Mouse (Mus musculus) kidney, embryonic 15.5 days (tissue): ENCODE results near the gene Myo18b. TPM values are rescaled to one million over a fixed set of nuclear protein-coding genes. Genes with fewer than 3 reads are reported as not detected.

Experiments used
- ATAC-seq: fragments of 200-750 bp; cut with Nextera tagmentation; replicated peaks from 2 replicates; pipeline ENCODE4 v1.8.0; 2017; ENCODE audit warnings: moderate TSS enrichment; ENCODE audit not compliant: low FRiP score
- H3K27ac ChIP-seq: fragments of 300-500 bp; sonication (generic); 2 replicates; pipeline ENCODE4 v1.5.1; 2015; ENCODE audit warnings: mild to moderate bottlenecking, inconsistent platforms
- H3K27me3 ChIP-seq: fragments of 300-500 bp; sonication (generic); 2 replicates; pipeline ENCODE4 v1.6.1; 2015; ENCODE audit warnings: inconsistent platforms
- H3K36me3 ChIP-seq: fragments of 300-500 bp; sonication (generic); 2 replicates; pipeline ENCODE4 v1.6.1; 2015; ENCODE audit warnings: inconsistent platforms
- H3K4me1 ChIP-seq: fragments of 300-500 bp; sonication (generic); 2 replicates; pipeline ENCODE4 v1.6.1; 2015; ENCODE audit warnings: inconsistent platforms
- H3K4me2 ChIP-seq: fragments of 300-500 bp; sonication (generic); 2 replicates; pipeline ENCODE4 v1.6.1; 2015; ENCODE audit warnings: moderate library complexity, mild to moderate bottlenecking, inconsistent platforms
- H3K4me3 ChIP-seq: fragments of 300-500 bp; sonication (generic); replicated peaks from 2 replicates; pipeline ENCODE4 v1.5.1; 2015; ENCODE audit warnings: mild to moderate bottlenecking, inconsistent platforms
- H3K9ac ChIP-seq: fragments of 300-500 bp; sonication (generic); 2 replicates; pipeline ENCODE4 v1.6.1; 2015; ENCODE audit warnings: mild to moderate bottlenecking, inconsistent platforms
- H3K9me3 ChIP-seq: fragments of 300-500 bp; sonication (generic); replicated peaks from 2 replicates; pipeline ENCODE4 v1.6.1; 2016; ENCODE audit warnings: inconsistent platforms
- WGBS: fragments of 180-500 bp; shearing (Covaris S2); methylation state at CpG from one replicate; pipeline ENCODE4 v1.1.7; 2015; ENCODE audit warnings: mixed read lengths; 5-methylcytosine and 5-hydroxymethylcytosine counted together
- polyA plus RNA-seq: library from polyadenylated mRNA; unstranded; fragments of >200 nt; fragmentation: Nextera tagmentation; extraction: Ambion mirVana; gene quantifications from 2 replicates; pipeline ENCODE4 v1.2.1, GENCODE M21; 2015

Myo18b gene
- polyA plus RNA-seq, 1 experiment from 2014 or later: 0.22 TPM

DNA sequence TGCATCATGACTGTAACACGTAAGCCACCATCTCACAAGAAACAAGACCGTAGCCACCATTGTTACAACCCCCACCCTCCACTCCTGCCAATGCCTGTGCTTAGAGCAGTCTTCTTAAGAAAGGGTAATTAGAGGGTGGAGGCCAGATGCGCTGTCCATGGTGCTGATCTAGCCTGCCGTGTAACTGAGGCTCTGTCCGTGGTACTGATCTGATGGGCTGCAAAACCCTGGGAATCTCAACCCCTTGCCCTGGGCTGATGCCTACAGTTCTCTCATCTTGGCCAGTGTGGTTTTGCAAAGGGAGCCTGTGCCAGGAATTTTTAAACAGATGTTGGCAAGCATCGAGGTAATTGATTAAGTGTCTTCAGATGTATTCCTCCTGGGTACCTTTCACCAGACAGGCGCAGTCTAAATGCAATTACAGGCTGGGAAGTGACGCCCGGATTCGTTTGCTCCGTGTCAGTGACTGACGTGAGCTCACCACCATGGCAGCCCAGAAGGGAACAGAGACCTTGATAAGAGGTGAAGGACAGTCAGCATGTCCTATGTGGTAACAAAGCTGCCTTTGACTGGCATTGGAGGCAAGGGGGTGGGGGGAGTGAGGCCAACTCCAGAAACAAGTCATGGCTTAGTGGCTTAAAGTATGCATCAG is 177.4 kb downstream of the Myo18b start:
- Histone ChIP-seq H3K4me3 (no peak overlapping the region), H3K36me3 (no peaks in the 10 kb centered on the region), H3K27me3 (no peaks in the 10 kb centered on the region), H3K27ac (no peak overlapping the region), H3K9ac (no peak overlapping the region), H3K9me3 (no peaks in the 10 kb centered on the region), H3K4me1 (no peaks in the 10 kb centered on the region), H3K4me2 (no peak overlapping the region)
- ATAC-seq: no peak
- WGBS: 46% methylated on average over 12 of the region's 12 CpGs

DNA sequence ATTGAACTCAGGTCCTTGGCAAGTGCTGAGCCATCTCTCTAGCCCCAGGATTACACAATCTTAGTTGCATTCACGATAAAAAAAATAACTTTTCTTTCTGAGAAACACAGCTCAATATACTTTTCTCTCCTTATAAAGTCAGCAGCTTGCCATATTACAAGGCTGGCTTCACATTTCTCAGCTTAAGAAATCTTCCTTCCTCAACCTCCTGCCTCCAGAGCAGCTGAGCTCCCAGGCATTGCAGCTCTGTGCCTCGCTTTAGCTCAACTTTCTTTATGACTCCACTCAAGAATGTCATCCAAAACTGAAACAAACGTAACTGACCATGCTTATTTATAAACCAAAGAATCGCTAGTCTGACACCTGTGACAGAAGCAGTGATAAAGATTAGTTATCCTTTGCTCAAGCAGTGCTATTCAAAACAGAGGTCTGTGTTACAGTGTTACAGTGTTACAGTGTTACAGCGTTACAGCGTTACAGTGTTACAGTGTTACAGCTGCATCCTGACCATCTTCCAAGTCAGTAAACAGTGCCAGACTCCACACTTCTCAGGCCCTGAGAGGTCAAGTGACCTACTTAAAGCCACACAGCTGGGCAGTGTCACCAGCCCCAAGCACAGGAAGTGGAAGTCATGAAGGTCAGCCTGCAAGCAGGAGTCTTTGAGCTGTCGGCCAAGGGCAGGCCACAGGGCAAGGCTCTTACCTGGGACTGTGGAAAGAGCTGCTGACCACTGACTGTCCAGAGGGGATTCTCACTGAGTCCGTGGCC is 181.3 kb downstream of the Myo18b start:
- no peaks in the 10 kb centered on the region for H3K4me1 ChIP-seq
- no peaks in the 10 kb centered on the region for H3K27me3 ChIP-seq
- no peak for ATAC-seq
- 31% methylated on average over 8 of the region's 8 CpGs for WGBS
- no peaks in the 10 kb centered on the region for H3K36me3 ChIP-seq
- no peak overlapping the region for H3K9ac ChIP-seq
- H3K4me3 ChIP-seq: no peak overlapping the region
- no peak overlapping the region for H3K4me2 ChIP-seq
- H3K27ac ChIP-seq: no peak overlapping the region
- H3K9me3 ChIP-seq: no peaks in the 10 kb centered on the region

DNA sequence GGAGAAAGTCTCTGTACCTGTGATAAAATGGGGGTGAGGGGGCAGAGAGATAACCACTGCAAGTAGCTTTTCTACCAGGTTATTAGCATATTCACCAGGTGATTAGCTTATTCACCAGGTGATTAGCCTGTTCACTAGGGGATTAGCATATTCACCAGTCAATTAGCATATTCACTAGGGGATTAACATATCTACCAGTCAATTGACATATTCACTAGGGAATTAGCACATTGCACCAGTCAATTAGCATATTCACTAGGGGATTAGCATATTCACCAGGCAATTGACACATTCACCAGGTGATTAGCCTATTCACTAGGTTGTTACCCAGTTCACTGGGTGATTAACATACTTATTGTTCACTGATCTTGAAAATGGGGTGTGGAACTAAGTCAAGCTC is 186.3 kb downstream of the Myo18b start:
- Histone ChIP-seq H3K27me3 (0 out of 2 replicates have a peak, but pooled peaks cover 5% of the 10 kb centered on the region), H3K27ac (no peak overlapping the region), H3K4me3 (no peak overlapping the region), H3K9ac (no peak overlapping the region), H3K4me1 (no peaks in the 10 kb centered on the region), H3K36me3 (no peaks in the 10 kb centered on the region), H3K9me3 (no peaks in the 10 kb centered on the region), H3K4me2 (no peak overlapping the region)
- no peak for ATAC-seq

DNA sequence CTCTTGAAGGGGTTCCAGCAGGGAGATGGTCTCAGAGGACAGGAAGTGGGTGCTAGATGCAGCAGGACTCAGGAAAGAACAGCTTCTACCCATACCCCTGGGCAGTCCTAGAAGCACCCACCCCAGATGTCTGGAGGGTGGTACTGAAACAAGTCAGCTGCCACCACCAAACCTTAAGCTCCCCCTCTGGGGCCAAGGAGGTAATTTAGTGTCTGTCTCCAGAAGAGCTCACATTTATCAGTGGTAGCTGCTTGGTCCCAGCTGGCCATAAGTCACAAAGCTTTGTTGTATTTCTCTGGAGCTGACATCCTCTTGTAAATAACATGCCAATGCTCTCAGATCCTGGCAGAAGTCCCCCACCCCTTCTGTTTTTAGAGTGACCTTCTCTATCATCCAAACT is 187.7 kb downstream of the Myo18b start:
- H3K27me3 ChIP-seq: 0 out of 2 replicates have a peak, but pooled peaks cover 7% of the 10 kb centered on the region
- no peak for ATAC-seq
- H3K36me3 ChIP-seq: no peaks in the 10 kb centered on the region
- H3K9me3 ChIP-seq: no peaks in the 10 kb centered on the region
- H3K27ac ChIP-seq: no peak overlapping the region
- H3K9ac ChIP-seq: no peak overlapping the region
- H3K4me1 ChIP-seq: no peaks in the 10 kb centered on the region
- no peak overlapping the region for H3K4me2 ChIP-seq
- no peak overlapping the region for H3K4me3 ChIP-seq

- Histone ChIP-seq H3K4me1 (no peaks in the 10 kb centered on the region), H3K4me2 (no peak overlapping the region), H3K27ac (no peak overlapping the region), H3K36me3 (no peaks in the 10 kb centered on the region), H3K27me3 (0 out of 2 replicates have a peak, but pooled peaks cover 7% of the 10 kb centered on the region), H3K9ac (no peak overlapping the region), H3K4me3 (no peak overlapping the region), H3K9me3 (no peaks in the 10 kb centered on the region)
- ATAC-seq: no peak
- 94% methylated on average over 2 of the region's 2 CpGs for WGBS
Measured at GRCm38 (mm10) chr5:112707478-112707877, 188.7 kb downstream of the Myo18b start.

DNA sequence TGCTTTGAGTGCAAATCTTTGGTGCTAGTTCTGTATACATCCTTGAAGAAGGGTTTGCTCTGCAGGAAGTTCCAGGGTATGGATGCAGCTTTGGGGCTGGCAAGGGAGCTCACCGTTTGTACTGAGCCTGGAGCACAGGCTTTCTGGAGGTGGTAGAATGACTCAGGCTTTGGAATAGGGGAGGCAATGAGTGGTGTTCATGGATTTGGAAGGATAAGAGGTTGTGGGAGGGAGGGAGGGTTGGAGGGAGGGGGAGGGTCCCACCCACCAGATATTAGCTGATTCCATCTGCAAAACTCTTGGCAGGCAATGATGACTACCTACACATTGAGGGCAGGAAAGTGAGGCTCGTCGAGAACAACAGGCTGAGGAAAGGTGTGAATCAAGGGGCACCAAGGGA is 195.4 kb downstream of the Myo18b start:
- no peak overlapping the region for H3K4me3 ChIP-seq
- no peak overlapping the region for H3K9ac ChIP-seq
- H3K27ac ChIP-seq: no peak overlapping the region
- H3K9me3 ChIP-seq: no peaks in the 10 kb centered on the region
- H3K4me1 ChIP-seq: no peaks in the 10 kb centered on the region
- H3K36me3 ChIP-seq: no peaks in the 10 kb centered on the region
- 43% methylated on average over 3 of the region's 3 CpGs for WGBS
- ATAC-seq: no peak
- no peak overlapping the region for H3K4me2 ChIP-seq
- 0 out of 2 replicates have a peak, but pooled peaks cover 7% of the 10 kb centered on the region for H3K27me3 ChIP-seq

- no peak overlapping the region for H3K27ac ChIP-seq
- 91% methylated on average over 4 of the region's 4 CpGs for WGBS
- H3K9me3 ChIP-seq: no peaks in the 10 kb centered on the region
- no peak overlapping the region for H3K9ac ChIP-seq
- no peaks in the 10 kb centered on the region for H3K27me3 ChIP-seq
- no peak overlapping the region for H3K4me2 ChIP-seq
- no peak overlapping the region for H3K4me3 ChIP-seq
- no peaks in the 10 kb centered on the region for H3K36me3 ChIP-seq
- H3K4me1 ChIP-seq: no peaks in the 10 kb centered on the region
- ATAC-seq: no peak
Measured at GRCm38 (mm10) chr5:112696683-112697082, 199.5 kb downstream of the Myo18b start.

DNA sequence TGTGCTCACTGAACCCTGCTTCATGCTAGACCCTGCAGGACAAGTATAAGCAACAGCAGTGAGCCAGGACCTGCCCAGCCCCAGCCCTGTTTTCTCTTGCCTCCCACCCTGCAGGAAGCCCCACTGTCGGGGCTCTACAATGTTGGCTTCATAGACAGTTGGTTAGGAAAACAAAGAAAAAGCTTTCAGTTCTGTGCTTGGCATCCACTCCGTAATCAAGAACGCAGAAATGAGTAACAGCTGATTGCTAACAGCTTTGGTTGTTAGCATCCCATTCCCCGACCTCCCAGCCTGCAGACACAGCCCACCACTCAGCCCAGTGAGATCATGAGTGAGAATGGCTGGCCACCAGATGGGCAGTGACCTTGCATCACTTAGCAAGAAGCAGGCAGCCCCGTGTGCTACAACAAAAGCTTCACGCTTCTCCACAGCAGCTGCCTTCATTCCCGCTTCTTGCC is 200.9 kb downstream of the Myo18b start:
- 52% methylated on average over 7 of the region's 7 CpGs for WGBS
- H3K9me3 ChIP-seq: no peaks in the 10 kb centered on the region
- ATAC-seq: no peak

DNA sequence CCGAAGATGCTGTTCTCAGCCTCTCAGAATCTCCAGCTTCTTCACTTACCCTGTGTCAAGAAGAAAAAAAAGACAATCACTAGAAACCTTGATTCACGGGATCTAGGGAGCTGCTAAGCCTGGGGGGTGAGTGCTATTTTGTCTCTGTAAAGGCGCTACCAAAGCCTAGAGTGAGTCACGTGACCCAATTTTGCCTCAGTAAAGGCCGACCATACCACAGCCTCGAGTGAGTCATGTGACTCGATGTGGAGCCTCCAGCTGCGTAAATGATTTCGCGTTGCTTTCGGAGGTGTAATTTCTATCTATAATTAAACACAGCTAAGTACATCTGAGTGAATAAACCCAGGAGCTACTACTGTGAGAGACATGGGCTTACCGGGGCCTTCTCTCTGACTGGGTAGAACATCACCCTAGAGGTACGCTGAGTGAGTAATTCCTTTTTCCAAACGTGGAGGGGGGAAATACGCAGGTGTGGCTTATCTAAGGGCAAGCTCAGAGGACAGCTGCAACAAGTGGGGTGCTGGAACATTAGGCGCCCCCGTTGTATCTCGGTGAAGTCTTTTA is 202.8 kb downstream of the Myo18b start:
- no peak overlapping the region for H3K9ac ChIP-seq
- no peaks in the 10 kb centered on the region for H3K4me1 ChIP-seq
- H3K36me3 ChIP-seq: no peaks in the 10 kb centered on the region
- H3K27me3 ChIP-seq: no peaks in the 10 kb centered on the region
- ATAC-seq: no peak
- no peak overlapping the region for H3K27ac ChIP-seq
- 88% methylated on average over 18 of the region's 18 CpGs for WGBS
- no peak overlapping the region for H3K4me3 ChIP-seq
- no peak overlapping the region for H3K4me2 ChIP-seq
- H3K9me3 ChIP-seq: no peaks in the 10 kb centered on the region

More for the DNA sequence above, 200.9 kb downstream of the Myo18b start:
- H3K36me3 ChIP-seq: no peaks in the 10 kb centered on the region
- H3K4me1 ChIP-seq: no peaks in the 10 kb centered on the region
- no peak overlapping the region for H3K27ac ChIP-seq
- H3K4me3 ChIP-seq: no peak overlapping the region
- H3K27me3 ChIP-seq: no peaks in the 10 kb centered on the region
- no peak overlapping the region for H3K9ac ChIP-seq
- H3K4me2 ChIP-seq: no peak overlapping the region

DNA sequence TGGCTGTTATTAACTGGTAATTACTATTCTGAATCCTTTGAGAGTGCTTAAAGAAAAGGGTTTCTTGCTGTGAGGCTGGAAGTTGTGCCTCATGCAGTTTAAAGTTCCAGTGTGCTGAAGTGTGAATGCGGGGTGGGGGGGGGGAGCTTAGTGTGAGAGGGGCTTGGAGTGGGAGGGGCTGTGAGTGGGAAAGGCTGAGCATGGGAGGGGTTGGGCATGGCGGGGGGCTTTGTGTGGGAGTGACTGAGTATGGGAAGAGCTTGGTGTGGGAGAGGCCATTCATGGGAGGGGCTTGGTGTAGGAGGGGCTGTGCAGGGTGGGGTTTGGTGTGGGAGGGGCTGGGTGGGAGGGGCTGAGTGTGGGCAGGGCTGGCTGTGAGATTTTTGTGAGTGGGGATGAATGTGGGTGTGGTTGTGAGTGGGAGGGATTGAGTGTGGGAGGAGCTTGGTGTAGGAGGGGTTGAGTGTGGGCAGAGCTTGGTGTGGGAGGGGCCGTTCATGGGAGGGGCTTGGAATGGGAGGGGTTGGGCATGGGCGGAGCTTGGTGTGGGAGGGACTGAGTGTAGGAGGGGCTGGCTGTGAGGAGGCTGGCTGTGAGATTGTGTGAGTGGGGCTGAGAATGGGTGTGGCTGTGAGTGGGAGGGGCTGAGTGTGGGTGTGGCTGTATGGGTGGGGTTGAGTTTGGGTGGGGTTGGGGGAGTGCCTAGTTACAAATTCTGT is 208.9 kb downstream of the Myo18b start:
- no peaks in the 10 kb centered on the region for H3K27me3 ChIP-seq
- no peak overlapping the region for H3K9ac ChIP-seq
- no peak overlapping the region for H3K4me3 ChIP-seq
- no peak overlapping the region for H3K27ac ChIP-seq
- no peak overlapping the region for H3K4me2 ChIP-seq
- 58% methylated on average over 4 of the region's 4 CpGs for WGBS
- H3K4me1 ChIP-seq: no peaks in the 10 kb centered on the region
- H3K36me3 ChIP-seq: no peaks in the 10 kb centered on the region
- ATAC-seq: no peak
- H3K9me3 ChIP-seq: no peaks in the 10 kb centered on the region

GRCm38 (mm10) chr5:112686309-112687099 is 209.7 kb downstream of the Myo18b start:
- H3K27ac ChIP-seq: no peak overlapping the region
- H3K4me2 ChIP-seq: no peak overlapping the region
- no peak overlapping the region for H3K9ac ChIP-seq
- no peak for ATAC-seq
- H3K9me3 ChIP-seq: no peaks in the 10 kb centered on the region
- 71% methylated on average over 14 of the region's 14 CpGs for WGBS
- H3K27me3 ChIP-seq: no peaks in the 10 kb centered on the region
- no peaks in the 10 kb centered on the region for H3K4me1 ChIP-seq
- no peaks in the 10 kb centered on the region for H3K36me3 ChIP-seq
- H3K4me3 ChIP-seq: no peak overlapping the region
